Mouse (Mus musculus): Measurements from ENCODE around the gene St13.

Gene St13

GRCm38 (mm10) chr15:81320137-81320536 is 79.7 kb downstream of the St13 start:
- DNase-seq (ENCODE audit: low spot score), result no peak

- DNase-seq (ENCODE audit: low spot score), result no peak
Observed at GRCm38 (mm10) chr15:81319462-81319861, 80.4 kb downstream of the St13 start.

DNA sequence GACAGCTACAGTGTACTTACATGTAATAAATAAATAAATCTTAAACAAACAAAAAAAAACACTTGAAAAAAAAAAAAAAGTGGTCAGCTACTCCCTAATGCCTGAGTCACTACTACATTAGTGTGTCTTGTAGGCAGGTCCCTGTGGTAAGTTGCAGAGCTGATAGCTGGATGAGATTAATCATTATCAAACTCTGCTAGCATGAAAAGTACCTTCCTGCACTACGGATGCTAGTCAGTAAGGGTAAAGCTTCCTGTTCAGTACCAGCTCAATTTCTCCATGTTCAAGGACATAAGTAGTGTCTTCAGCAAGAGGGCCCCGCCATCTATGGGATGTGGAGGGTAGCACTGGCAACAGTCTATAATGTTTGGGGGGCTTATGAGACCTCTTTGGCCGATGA is 85.9 kb downstream of the St13 start:
- no peak for DNase-seq (ENCODE audit: low spot score)

Measured in retina, embryonic 14.5 days (tissue).